Mouse (Mus musculus) naive thymus-derived CD4-positive, alpha-beta T cell, adult 5 months (primary cell): ENCODE data around the gene Wbp2. TPM values are rescaled to one million over a fixed set of nuclear protein-coding genes. Genes with fewer than 3 reads are reported as not detected.

Source experiments
- polyA plus RNA-seq: library from polyadenylated mRNA; unstranded; fragments of 100-300 nt; shearing (Covaris generic); gene quantifications from one replicate; pipeline ENCODE4 v1.2.1, GENCODE M21; 2017

The Wbp2 gene
- 267 TPM for polyA plus RNA-seq

GRCm38 (mm10) chr11:116086258-116087193 lies at the start of gene Wbp2:
Wbp2 (minus strand) TSS chr11:116086995.

GRCm38 (mm10) chr11:116130488-116131205 lies 43.9 kb upstream of the Wbp2 start, which contains the start of gene Trim65:
Trim65 (minus strand) TSS chr11:116131128.

GRCm38 (mm10) chr11:116127156-116127980 lies 40.6 kb upstream of the Wbp2 start, which contains the start of gene Trim47:
Trim47 (minus strand) TSS chr11:116127210.

GRCm38 (mm10) chr11:116077446-116078204 lies 9.2 kb downstream of the Wbp2 start, which contains the start of gene Unc13d:
Unc13d (minus strand) TSS chr11:116077961.

GRCm38 (mm10) chr11:116030088-116030897 lies 56.5 kb downstream of the Wbp2 start, which contains the start of gene Unk:
Unk (plus strand) TSS chr11:116030322.

Other genes starting within 250 kb of the Wbp2 start
- gene Myo15b, start 228.6 kb downstream of the Wbp2 start, polyA plus RNA-seq = not detected
- gene Smim5, start 187.0 kb downstream of the Wbp2 start, polyA plus RNA-seq = not detected
- 0.36 TPM for gene Smim6, start 175.0 kb downstream of the Wbp2 start, polyA plus RNA-seq
- gene Sap30bp, start 153.7 kb downstream of the Wbp2 start, polyA plus RNA-seq = 38.0 TPM
- 10.1 TPM for gene Recql5, start 153.5 kb downstream of the Wbp2 start, polyA plus RNA-seq
- gene Itgb4, start 112.3 kb downstream of the Wbp2 start, polyA plus RNA-seq = not detected
- gene Galk1, start 74.3 kb downstream of the Wbp2 start, polyA plus RNA-seq = 18.7 TPM
- gene H3f3b, start 59.0 kb downstream of the Wbp2 start, polyA plus RNA-seq = 1,639 TPM
- 48.4 TPM for gene Unk, start 56.7 kb downstream of the Wbp2 start, polyA plus RNA-seq
- 92.3 TPM for gene Unc13d, start 9.0 kb downstream of the Wbp2 start, polyA plus RNA-seq
- gene Trim47, start 40.2 kb upstream of the Wbp2 start, polyA plus RNA-seq = 1.6 TPM
- 16.2 TPM for gene Trim65, start 44.1 kb upstream of the Wbp2 start, polyA plus RNA-seq
- 73.0 TPM for gene Mrpl38, start 51.9 kb upstream of the Wbp2 start, polyA plus RNA-seq
- 9.7 TPM for gene Fbf1, start 81.2 kb upstream of the Wbp2 start, polyA plus RNA-seq
- 43.9 TPM for gene Ten1, start 111.9 kb upstream of the Wbp2 start, polyA plus RNA-seq
- gene Acox1, start 112.0 kb upstream of the Wbp2 start, polyA plus RNA-seq = 21.8 TPM
- 0.12 TPM for gene Evpl, start 151.1 kb upstream of the Wbp2 start, polyA plus RNA-seq
- gene Srp68, start 187.2 kb upstream of the Wbp2 start, polyA plus RNA-seq = 76.0 TPM
- not detected for gene Galr2, start 193.9 kb upstream of the Wbp2 start, polyA plus RNA-seq
- 44.3 TPM for gene Exoc7, start 220.2 kb upstream of the Wbp2 start, polyA plus RNA-seq
- gene Foxj1, start 248.4 kb upstream of the Wbp2 start, polyA plus RNA-seq = not detected